Mouse (Mus musculus) intestine, embryonic 16.5 days (tissue): Measurements from ENCODE around the gene Tgif2. TPM values are rescaled to one million over a fixed set of nuclear protein-coding genes. Genes with fewer than 3 reads are reported as not detected.
"Not testable (repeated sequence)": the region's sequence is repeated elsewhere in the genome, so short reads cannot be mapped to it uniquely, and the experiment has no call there.

Experiments
- ATAC-seq: fragments of 200-750 bp; cut with Nextera tagmentation; 2 replicates; pipeline ENCODE4 v1.8.0; 2017; ENCODE audit warnings: moderate TSS enrichment, moderate library complexity
- H3K27ac ChIP-seq: fragments of 300-500 bp; sonication (generic); 2 replicates; pipeline ENCODE4 v1.5.1; 2014; ENCODE audit warnings: mild to moderate bottlenecking, low read length
- H3K27me3 ChIP-seq: fragments of 300-500 bp; sonication (generic); replicated peaks from 2 replicates; pipeline ENCODE4 v1.6.1; 2014; ENCODE audit warnings: low read length, control low read depth, mixed read lengths; ENCODE audit not compliant: control insufficient read depth, insufficient read depth
- H3K36me3 ChIP-seq: fragments of 300-500 bp; sonication (generic); 2 replicates; pipeline ENCODE4 v1.6.1; 2014; ENCODE audit warnings: low read length, control low read depth; ENCODE audit not compliant: control insufficient read depth, insufficient read depth
- H3K4me1 ChIP-seq: fragments of 300-500 bp; sonication (generic); 2 replicates; pipeline ENCODE4 v1.6.1; 2014; ENCODE audit warnings: low read length, control low read depth, mixed read lengths; ENCODE audit not compliant: control insufficient read depth, insufficient read depth
- H3K4me2 ChIP-seq: fragments of 300-500 bp; sonication (generic); 2 replicates; pipeline ENCODE4 v1.6.1; 2014; ENCODE audit warnings: low read depth, low read length, control low read depth
- H3K4me3 ChIP-seq: fragments of 300-500 bp; sonication (generic); 2 replicates; pipeline ENCODE4 v1.5.1; 2014; ENCODE audit warnings: mild to moderate bottlenecking, low read length
- H3K9ac ChIP-seq: fragments of 300-500 bp; sonication (generic); 2 replicates; pipeline ENCODE4 v1.6.1; 2014; ENCODE audit warnings: low read depth, low read length
- H3K9me3 ChIP-seq: fragments of 300-500 bp; sonication (generic); 2 replicates; pipeline ENCODE4 v1.6.1; 2016; ENCODE audit warnings: low read length, control low read depth; ENCODE audit not compliant: control insufficient read depth
- WGBS: fragments of 180-500 bp; shearing (Covaris S2); extraction: QIAGEN DNeasy Blood & Tissue Kit; methylation state at CpG from one replicate; pipeline ENCODE4 v1.1.7; 2014; 5-methylcytosine and 5-hydroxymethylcytosine counted together
- polyA plus RNA-seq: library from polyadenylated mRNA; unstranded; fragments of >200 nt; fragmentation: Nextera tagmentation; extraction: Ambion mirVana; gene quantifications from 2 replicates; pipeline ENCODE4 v1.2.1, GENCODE M21; 2015

The Tgif2 gene
- polyA plus RNA-seq, 1 experiment from 2014 or later: 28.6 TPM

DNA sequence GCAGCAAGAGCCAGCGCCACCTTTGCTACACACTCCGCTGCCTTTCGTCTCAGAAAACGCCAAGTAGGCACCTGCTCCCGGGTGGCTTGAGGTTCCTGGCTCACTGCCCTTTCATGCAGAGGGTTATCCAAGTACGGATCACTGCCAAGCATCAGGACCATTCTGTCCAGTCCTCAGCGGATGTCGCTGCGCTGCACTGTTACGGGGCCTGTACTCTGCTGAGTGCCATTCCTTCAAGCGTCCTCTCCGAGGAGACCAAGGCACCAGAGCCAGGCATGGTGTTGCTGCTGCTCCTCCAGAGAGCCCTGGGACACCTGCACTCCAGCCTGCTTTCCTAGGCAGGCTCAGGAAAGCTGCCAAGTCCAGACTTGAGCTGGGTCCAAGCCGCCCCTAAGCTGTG lies 13.8 kb downstream of the Tgif2 start:
- not testable (repeated sequence) for H3K27ac ChIP-seq, H3K4me3 ChIP-seq, H3K27me3 ChIP-seq, H3K9ac ChIP-seq, H3K4me2 ChIP-seq, ATAC-seq, H3K36me3 ChIP-seq, H3K9me3 ChIP-seq
- peaks cover 15% of the 10 kb centered on the region; the same call in 1 of the 2 replicates for H3K4me1 ChIP-seq
- 82% methylated on average over 8 of the region's 13 CpGs for WGBS

DNA sequence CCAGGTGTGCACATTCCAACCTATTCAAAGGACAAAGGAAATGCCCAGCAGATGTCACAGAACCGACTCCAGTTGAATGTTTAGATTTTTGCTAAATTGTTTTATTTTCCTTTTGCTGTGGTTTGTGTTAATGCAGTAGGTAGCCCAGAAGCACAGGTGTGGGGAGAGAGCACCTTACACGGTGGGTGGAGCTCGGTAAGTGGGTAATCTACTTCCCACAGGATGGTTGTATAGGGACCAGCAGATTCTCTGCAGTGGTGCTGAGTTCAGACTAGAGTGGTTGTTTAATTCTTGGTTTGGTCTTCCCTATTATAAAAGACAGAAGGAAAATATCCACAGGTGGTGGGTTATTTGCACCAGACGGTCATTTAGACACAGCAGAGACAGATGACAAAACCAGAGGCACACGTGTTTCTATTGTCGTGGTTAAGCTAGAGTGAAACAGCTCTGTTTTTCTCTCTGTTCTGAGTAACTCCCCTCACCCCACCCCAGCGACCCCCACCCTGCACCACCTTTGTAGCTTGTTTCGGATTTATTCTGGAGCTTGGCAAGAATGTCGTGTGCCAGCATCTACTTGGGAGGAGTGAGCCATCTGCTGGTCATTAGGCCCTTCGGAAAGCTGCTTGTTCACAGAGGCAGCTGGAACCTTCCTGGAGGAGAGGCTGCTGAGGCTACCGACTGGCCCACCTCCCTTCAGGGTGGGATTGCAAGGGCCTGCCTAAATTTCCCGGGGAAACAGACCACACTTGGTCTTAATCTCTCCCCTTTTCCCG lies 14.4 kb downstream of the Tgif2 start:
- not testable (repeated sequence) for H3K36me3 ChIP-seq, H3K4me2 ChIP-seq, H3K9me3 ChIP-seq, H3K27me3 ChIP-seq, H3K27ac ChIP-seq, H3K9ac ChIP-seq, H3K4me3 ChIP-seq
- peaks cover 19% of the 10 kb centered on the region for H3K4me1 ChIP-seq
- 47% methylated on average over 13 of the region's 13 CpGs for WGBS
- ATAC-seq: 0 out of 2 replicates have a peak, but pooled peaks have one; percentile 31

DNA sequence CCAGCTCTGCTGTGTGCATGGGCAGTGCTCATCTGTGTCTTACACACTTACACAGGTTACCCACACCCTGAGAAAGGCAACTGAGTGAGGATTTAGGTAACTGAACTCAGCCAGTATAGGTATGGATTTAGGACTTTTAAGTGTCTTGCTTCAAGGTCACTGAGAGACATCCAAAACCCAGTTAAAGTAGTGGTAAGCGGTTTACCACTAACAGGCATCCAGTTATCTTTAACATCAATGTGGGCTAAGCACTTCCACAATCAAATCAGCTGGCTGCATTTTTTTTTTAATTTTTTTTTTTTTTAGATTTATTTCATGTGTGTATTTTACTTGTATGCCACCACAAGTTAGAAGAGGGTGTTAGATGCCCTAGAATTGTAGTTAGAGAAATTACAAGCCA lies 16.5 kb downstream of the Tgif2 start:
- ATAC-seq: no peak
- 97% methylated on average over 1 of the region's 1 CpGs for WGBS
- Histone ChIP-seq H3K4me1 (peaks cover 20% of the 10 kb centered on the region), H3K36me3 (0 out of 2 replicates have a peak, but pooled peaks cover 6% of the 10 kb centered on the region), H3K27me3 (no peaks in the 10 kb centered on the region), H3K4me2 (no peak overlapping the region), H3K9me3 (no peaks in the 10 kb centered on the region), H3K27ac (no peak overlapping the region), H3K4me3 (no peak overlapping the region), H3K9ac (no peak overlapping the region)

DNA sequence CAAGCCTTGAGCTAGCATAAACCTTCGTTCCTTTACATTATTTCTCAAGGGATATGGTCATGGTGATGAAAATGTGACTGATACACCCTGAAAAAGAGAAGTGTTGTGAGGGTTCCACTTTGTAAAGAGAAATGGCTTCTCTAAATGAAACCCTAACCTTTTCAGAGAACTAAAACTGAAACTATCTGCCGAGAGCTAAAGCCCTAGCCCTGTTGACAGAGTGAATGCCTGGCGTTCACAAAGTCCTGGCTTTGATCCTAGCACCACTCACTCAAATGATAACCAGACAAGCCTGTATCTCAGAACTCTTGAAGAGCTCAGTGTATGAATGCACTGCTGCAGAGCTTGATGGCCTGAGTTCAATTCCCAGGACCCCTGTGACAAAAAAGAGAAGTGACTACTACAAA lies 17.6 kb downstream of the Tgif2 start:
- WGBS: 53% methylated on average over 3 of the region's 3 CpGs

DNA sequence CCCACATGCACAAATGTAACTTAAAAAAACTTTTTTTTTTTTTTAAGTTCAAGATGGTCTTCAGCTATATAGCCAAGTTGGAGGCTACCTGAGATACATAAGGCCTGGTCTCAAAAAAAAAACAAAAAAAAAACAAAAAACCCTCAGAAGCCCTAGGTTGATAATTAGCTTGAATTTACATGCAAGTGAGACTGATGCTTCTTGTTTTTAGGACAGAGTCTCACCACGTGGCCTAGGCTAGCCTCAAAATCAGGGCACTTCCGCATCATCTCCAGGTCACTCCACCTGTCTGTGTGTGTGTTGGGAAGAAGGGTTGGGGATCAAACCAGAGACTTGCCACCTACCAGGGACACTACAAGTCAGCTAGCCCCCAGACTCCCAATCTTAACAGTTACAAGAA lies 18.0 kb downstream of the Tgif2 start, which contains the start of gene 4930518I15Rik:
4930518I15Rik (minus strand) TSS at position 112 of the 400 bp plus-strand sequence.
- no peak within 1 kb of the TSS for H3K4me3 ChIP-seq
- H3K27ac ChIP-seq: peak within 1 kb of the TSS; percentile 57
- WGBS: 88% methylated on average over 2 of the region's 2 CpGs
- H3K9me3 ChIP-seq: no peaks in the 10 kb centered on the region
- H3K4me2 ChIP-seq: no peak within 1 kb of the TSS
- H3K27me3 ChIP-seq: no peaks in the 10 kb centered on the region
- H3K4me1 ChIP-seq: peaks cover 22% of the 10 kb centered on the region
- no peak for ATAC-seq
- H3K36me3 ChIP-seq: no peaks in the 10 kb centered on the region
- H3K9ac ChIP-seq: no peak within 1 kb of the TSS

More for the DNA sequence above, 17.6 kb downstream of the Tgif2 start:
- Histone ChIP-seq H3K27me3 (no peaks in the 10 kb centered on the region), H3K27ac (no peak overlapping the region), H3K4me1 (peaks cover 22% of the 10 kb centered on the region), H3K9ac (no peak overlapping the region), H3K4me2 (no peak overlapping the region), H3K4me3 (no peak overlapping the region), H3K9me3 (no peaks in the 10 kb centered on the region), H3K36me3 (no peaks in the 10 kb centered on the region)
- no peak for ATAC-seq

DNA sequence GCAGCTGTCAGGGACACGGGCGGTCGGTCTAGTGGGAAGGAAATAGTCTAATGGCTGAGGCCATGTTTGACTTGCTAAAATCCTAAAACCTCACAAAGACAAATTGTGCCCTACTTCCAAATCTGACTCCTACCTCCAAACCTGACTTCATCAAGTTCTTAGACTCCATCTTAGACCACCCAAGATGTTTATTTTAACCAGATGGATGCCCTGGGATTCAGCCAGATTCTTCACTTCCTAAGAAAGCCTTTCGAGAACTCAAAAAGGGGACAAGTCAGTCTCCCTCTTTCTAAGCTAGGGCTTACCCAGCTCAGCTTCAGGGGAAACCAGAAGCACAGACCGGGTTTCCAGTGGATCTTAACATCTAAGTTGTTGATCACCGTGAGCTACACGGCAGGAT lies 18.9 kb downstream of the Tgif2 start:
- 55% methylated on average over 7 of the region's 7 CpGs for WGBS
- no peak for ATAC-seq
- no peaks in the 10 kb centered on the region for H3K9me3 ChIP-seq

DNA sequence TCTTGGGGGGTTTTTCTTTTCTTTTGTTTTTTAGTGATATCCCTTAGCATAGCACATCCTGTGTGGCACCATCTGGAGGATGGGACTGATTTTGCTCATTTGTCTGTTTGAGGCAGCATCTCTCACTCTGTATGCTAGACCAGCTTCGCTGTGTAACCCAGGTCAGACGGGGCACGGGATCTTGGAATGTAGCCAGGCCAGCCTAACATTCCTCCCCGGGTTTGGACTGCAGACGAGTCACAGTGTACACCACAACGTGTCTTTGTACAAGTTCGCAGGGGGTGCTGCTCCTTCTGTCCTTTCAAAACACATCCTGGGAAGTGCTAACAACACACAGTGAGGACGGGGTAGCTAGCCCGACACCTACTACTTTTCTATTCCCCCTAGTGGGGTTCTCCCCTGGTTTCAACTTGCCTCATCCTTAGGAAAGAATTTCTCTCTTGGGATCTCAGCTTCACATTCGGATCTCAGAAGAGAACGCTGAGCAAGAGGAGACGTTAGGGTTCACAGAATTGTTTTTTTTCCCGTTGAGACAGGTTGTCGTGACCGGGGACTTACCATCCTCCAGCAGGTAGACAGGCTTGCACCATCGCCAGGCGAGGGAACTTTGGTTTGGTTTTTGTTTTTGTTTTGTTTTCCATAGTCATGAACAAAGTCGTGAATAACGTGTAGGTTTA lies 22.4 kb downstream of the Tgif2 start:
- H3K27ac ChIP-seq: peak overlapping the region; percentile 97
- H3K4me2 ChIP-seq: peak overlapping the region; percentile 78
- WGBS: 0% methylated on average over 19 of the region's 19 CpGs
- peaks cover 36% of the 10 kb centered on the region for H3K4me1 ChIP-seq
- H3K4me3 ChIP-seq: peak overlapping the region; percentile 69
- peak overlapping the region; percentile 87 for H3K9ac ChIP-seq
- peaks cover 6% of the 10 kb centered on the region; the same call in 1 of the 2 replicates for H3K36me3 ChIP-seq
- H3K27me3 ChIP-seq: no peaks in the 10 kb centered on the region
- ATAC-seq: peak; percentile 12; the same call in 1 of the 2 replicates
- no peaks in the 10 kb centered on the region for H3K9me3 ChIP-seq

More for the DNA sequence above, 18.9 kb downstream of the Tgif2 start:
- Histone ChIP-seq H3K27me3 (no peaks in the 10 kb centered on the region), H3K36me3 (no peaks in the 10 kb centered on the region), H3K9ac (no peak overlapping the region), H3K4me1 (peaks cover 23% of the 10 kb centered on the region), H3K4me2 (no peak overlapping the region), H3K4me3 (no peak overlapping the region), H3K27ac (peak overlapping the region; percentile 57)

DNA sequence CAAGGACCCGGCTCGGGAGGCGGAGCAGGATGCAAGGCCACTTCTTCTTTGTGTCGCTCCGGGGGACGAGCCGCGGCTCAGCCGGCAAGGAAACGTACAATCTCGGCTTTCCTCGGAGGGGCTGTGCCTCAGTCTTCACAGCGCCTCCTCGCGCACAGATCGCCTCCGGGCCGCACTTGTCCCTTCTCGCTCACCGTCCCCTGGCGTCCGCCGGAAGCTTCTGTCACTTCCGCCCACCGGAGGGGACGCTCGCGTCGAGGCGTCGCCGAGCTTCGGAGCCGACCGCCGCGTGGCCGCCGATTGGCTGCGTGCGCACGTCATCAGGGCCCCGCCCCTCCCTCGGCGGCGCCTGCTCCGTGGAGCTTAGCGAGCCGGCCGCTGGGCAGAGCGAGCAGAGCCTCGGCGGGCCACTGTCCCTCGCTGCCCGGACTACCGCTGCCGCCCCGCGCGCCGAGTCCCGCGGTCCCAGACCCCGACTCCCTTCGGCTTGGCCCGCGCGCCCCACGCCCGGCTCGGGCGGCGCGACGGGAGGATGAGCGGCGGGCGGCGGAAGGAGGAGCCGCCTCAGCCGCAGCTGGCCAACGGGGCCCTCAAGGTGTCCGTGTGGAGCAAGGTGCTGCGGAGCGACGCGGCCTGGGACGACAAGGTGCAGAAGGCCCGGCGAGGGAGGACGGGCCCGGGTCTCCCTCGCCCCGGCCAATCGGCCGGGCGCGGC lies 23.1 kb downstream of the Tgif2 start, which contains the start of gene Rab5if:
Rab5if (plus strand) TSS at position 357 of the 715 bp plus-strand sequence.
- ATAC-seq: peak; percentile 95
- WGBS: under 1% methylated on average over 98 of the region's 98 CpGs
- peaks cover 30% of the 10 kb centered on the region for H3K4me1 ChIP-seq
- peak within 1 kb of the TSS; percentile 69 for H3K4me3 ChIP-seq
- peak within 1 kb of the TSS; percentile 97 for H3K9ac ChIP-seq
- H3K4me2 ChIP-seq: peak within 1 kb of the TSS; percentile 79
- no peaks in the 10 kb centered on the region for H3K27me3 ChIP-seq
- H3K9me3 ChIP-seq: no peaks in the 10 kb centered on the region
- peaks cover 6% of the 10 kb centered on the region; the same call in 1 of the 2 replicates for H3K36me3 ChIP-seq
- peak within 1 kb of the TSS; percentile 97 for H3K27ac ChIP-seq
